Mouse (Mus musculus) forebrain, embryonic 12.5 days (tissue): ENCODE results near the gene Slc50a1. TPM values are rescaled to one million over a fixed set of nuclear protein-coding genes. Genes with fewer than 3 reads are reported as not detected.

ENCODE experiments used
- ATAC-seq: fragments of 200-750 bp; cut with Nextera tagmentation; 2 replicates; pipeline ENCODE4 v1.8.0; 2017; ENCODE audit warnings: moderate TSS enrichment; ENCODE audit not compliant: low FRiP score
- H3K27ac ChIP-seq: fragments of 300-500 bp; sonication (generic); 2 replicates; pipeline ENCODE4 v1.5.1; 2016; ENCODE audit warnings: mild to moderate bottlenecking
- H3K27me3 ChIP-seq: fragments of 300-500 bp; sonication (generic); 2 replicates; pipeline ENCODE4 v1.6.1; 2016; ENCODE audit warnings: mild to moderate bottlenecking
- H3K36me3 ChIP-seq: fragments of 300-500 bp; sonication (generic); replicated peaks from 2 replicates; pipeline ENCODE4 v1.6.1; 2016; ENCODE audit warnings: mild to moderate bottlenecking
- H3K4me1 ChIP-seq: fragments of 300-500 bp; sonication (generic); 2 replicates; pipeline ENCODE4 v1.6.1; 2016
- H3K4me2 ChIP-seq: fragments of 300-500 bp; sonication (generic); 2 replicates; pipeline ENCODE4 v1.6.1; 2016; ENCODE audit warnings: mild to moderate bottlenecking, moderate library complexity
- H3K4me3 ChIP-seq: fragments of 300-500 bp; sonication (generic); replicated peaks from 2 replicates; pipeline ENCODE4 v1.5.1; 2016; ENCODE audit warnings: mild to moderate bottlenecking
- H3K9ac ChIP-seq: fragments of 300-500 bp; sonication (generic); 2 replicates; pipeline ENCODE4 v1.6.1; 2016; ENCODE audit warnings: mild to moderate bottlenecking
- H3K9me3 ChIP-seq: fragments of 300-500 bp; sonication (generic); 2 replicates; pipeline ENCODE4 v1.6.1; 2016
- WGBS: fragments of 180-500 bp; shearing (Covaris S2); methylation state at CpG from one replicate; pipeline ENCODE4 v1.1.7; 2016; 5-methylcytosine and 5-hydroxymethylcytosine counted together
- microRNA counts: library from miRNA; unstranded; fragments of <30 nt; microRNA quantifications from one replicate; lab custom pipeline; 2017
- microRNA-seq: library from miRNA; unstranded; fragments of <30 nt; microRNA quantifications from one replicate; pipeline ENCODE4, GENCODE M21; 2017
- polyA plus RNA-seq: library from polyadenylated mRNA; unstranded; fragments of >200 nt; fragmentation: Nextera tagmentation; extraction: Ambion mirVana; gene quantifications from 2 replicates; pipeline ENCODE4 v1.2.1, GENCODE M21; 2016

The Slc50a1 gene
- polyA plus RNA-seq, 1 experiment from 2014 or later: 28.6 TPM

DNA sequence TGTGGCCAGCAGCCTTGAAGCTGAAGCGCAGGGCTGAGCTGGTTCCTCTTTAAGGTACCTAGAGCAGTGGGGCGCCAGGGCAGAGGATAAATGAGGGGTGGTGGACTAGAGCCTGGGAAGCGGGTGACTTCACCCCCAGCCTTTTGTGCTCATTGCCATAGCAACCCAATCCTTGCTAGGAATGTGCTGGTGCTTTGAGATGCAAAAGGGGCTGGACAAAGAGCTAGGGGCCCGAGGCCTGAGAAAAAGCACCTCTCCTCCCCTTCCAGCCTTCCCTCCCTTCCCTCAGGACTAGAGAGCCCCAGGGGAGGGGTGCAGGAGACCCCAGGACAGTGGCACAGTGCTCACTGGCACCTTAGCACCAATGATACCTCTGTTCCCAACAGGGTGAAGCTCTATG lies 44.5 kb downstream of the Slc50a1 start:
- 4% methylated on average over 4 of the region's 4 CpGs for WGBS
- H3K9me3 ChIP-seq: no peaks in the 10 kb centered on the region
- peak overlapping the region; percentile 95 for H3K4me2 ChIP-seq
- H3K4me3 ChIP-seq: peak overlapping the region; percentile 76
- H3K36me3 ChIP-seq: peaks cover 44% of the 10 kb centered on the region
- peaks cover 71% of the 10 kb centered on the region for H3K4me1 ChIP-seq
- ATAC-seq: peak; percentile 77
- peak overlapping the region; percentile 98 for H3K27ac ChIP-seq
- no peaks in the 10 kb centered on the region for H3K27me3 ChIP-seq
- peak overlapping the region; percentile 92 for H3K9ac ChIP-seq

DNA sequence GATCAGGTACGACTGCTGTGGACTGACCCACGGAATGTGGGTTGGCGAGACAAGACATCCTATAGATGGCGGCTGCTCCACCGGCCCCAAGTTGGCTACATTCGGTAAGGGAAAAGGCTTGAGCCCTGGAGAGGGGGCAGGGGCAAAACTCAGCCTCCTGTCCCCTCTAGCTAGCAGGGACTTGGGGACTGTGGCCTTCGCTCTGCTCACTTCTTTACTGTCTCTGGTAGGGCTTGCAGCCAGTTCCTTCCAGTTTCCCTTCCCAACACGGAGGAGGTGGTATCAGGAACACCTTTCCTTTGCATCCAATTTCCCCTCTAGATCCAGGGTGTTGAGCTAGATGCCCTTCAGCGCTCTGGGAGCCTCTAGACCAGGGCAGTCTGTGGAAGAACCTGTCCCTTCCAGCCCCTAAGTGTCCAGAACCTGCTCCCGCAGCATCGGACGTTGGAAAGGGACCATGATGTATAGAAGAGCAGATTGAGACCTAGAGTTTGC lies 45.0 kb downstream of the Slc50a1 start:
- WGBS: 11% methylated on average over 12 of the region's 12 CpGs
- Histone ChIP-seq H3K27ac (peak overlapping the region; percentile 98), H3K4me1 (peaks cover 73% of the 10 kb centered on the region), H3K9me3 (no peaks in the 10 kb centered on the region), H3K36me3 (peaks cover 45% of the 10 kb centered on the region), H3K4me3 (peak overlapping the region; percentile 76), H3K27me3 (no peaks in the 10 kb centered on the region), H3K9ac (peak overlapping the region; percentile 92), H3K4me2 (peak overlapping the region; percentile 95)
- no peak for ATAC-seq

DNA sequence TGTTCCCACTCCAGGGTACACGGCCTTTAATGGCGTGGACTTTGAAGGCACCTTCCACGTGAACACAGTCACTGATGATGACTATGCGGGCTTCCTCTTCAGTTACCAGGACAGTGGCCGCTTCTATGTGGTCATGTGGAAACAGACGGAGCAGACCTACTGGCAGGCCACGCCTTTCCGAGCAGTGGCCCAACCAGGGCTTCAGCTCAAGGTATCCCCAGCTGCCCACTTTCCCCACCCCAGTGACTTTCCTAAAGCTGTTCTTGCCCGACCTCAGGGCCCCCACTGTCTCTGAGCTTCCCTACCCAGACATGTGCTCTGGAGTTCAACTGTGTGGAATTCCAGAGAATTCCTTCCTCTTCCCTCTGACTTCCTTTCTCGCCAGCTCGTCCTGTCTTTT lies 45.6 kb downstream of the Slc50a1 start:
- Histone ChIP-seq H3K36me3 (peaks cover 49% of the 10 kb centered on the region), H3K27me3 (no peaks in the 10 kb centered on the region), H3K9ac (peak overlapping the region; percentile 92), H3K4me1 (peaks cover 76% of the 10 kb centered on the region), H3K9me3 (no peaks in the 10 kb centered on the region), H3K27ac (peak overlapping the region; percentile 98), H3K4me3 (peak overlapping the region; percentile 76), H3K4me2 (peak overlapping the region; percentile 95)
- ATAC-seq: no peak
- WGBS: 30% methylated on average over 11 of the region's 11 CpGs

DNA sequence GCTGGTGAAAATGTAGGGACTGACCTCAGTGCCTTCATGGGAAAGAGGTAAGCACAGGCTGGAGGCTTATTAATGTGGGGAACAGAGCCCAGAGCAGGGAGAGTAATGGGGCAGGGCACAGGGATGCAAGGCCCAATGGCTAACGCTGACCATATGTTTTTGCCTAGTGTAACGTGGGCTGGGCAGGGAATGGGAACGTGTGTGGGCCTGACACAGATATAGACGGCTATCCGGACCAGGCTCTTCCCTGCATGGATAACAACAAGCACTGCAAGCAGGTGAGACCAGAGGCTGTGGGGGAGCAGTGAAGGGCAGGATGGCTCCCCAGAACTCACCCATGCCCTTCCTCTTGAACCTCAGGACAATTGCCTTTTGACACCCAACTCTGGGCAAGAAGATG lies 49.2 kb downstream of the Slc50a1 start:
- H3K9ac ChIP-seq: no peak overlapping the region
- no peak overlapping the region for H3K4me2 ChIP-seq
- peaks cover 84% of the 10 kb centered on the region for H3K4me1 ChIP-seq
- H3K36me3 ChIP-seq: peaks cover 61% of the 10 kb centered on the region
- no peaks in the 10 kb centered on the region for H3K27me3 ChIP-seq
- no peaks in the 10 kb centered on the region for H3K9me3 ChIP-seq
- H3K27ac ChIP-seq: peak overlapping the region; percentile 50; the same call in 1 of the 2 replicates
- no peak for ATAC-seq
- 63% methylated on average over 5 of the region's 5 CpGs for WGBS
- H3K4me3 ChIP-seq: no peak overlapping the region

DNA sequence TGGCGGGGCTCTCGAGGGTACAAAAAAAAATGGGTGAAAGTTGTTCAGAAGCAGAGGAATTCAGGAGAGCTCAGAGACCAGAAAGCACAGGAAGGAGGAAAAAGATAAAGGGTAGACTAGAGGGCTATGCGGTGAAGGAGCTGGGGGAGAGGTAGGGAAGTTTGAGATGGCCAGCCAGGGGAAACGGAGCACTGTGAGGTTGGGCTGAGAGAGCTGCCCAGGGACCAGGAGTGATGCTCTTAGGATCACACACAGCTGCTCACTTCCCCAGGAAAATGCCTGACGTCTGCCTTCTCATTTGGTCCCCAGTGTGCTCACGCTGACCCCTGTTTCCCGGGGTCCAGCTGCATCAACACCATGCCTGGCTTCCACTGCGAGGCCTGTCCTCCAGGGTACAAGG lies 50.8 kb downstream of the Slc50a1 start:
- 0 out of 2 replicates have a peak overlapping the region, but pooled peaks have one; percentile 18 for H3K9ac ChIP-seq
- H3K4me1 ChIP-seq: peaks cover 84% of the 10 kb centered on the region
- H3K4me2 ChIP-seq: no peak overlapping the region
- ATAC-seq: no peak
- H3K27ac ChIP-seq: peak overlapping the region; percentile 57
- H3K4me3 ChIP-seq: no peak overlapping the region
- H3K9me3 ChIP-seq: no peaks in the 10 kb centered on the region
- WGBS: 45% methylated on average over 8 of the region's 8 CpGs
- H3K36me3 ChIP-seq: peaks cover 51% of the 10 kb centered on the region
- H3K27me3 ChIP-seq: no peaks in the 10 kb centered on the region

DNA sequence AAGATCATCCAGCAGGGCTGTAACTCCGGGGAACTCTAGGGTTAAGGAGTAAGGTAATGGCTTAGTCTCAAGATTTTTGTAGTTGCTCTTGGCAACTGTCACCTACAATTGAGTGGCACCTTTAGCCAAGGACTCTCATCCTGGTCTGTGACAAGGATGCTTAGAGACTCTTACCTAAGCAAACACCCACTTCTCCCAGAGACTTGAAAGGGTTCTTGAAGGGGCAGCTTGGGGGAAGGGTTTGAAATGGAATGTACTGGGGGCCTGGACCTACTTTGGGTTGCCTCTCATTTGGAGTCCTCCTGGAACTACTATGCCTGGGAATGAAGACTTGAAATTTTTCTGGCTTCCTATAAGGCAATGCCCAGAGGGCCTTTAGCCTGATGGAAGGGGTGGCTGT lies 52.1 kb downstream of the Slc50a1 start:
- H3K9me3 ChIP-seq: no peaks in the 10 kb centered on the region
- no peak for ATAC-seq
- H3K4me3 ChIP-seq: no peak overlapping the region
- peaks cover 40% of the 10 kb centered on the region for H3K36me3 ChIP-seq
- H3K4me2 ChIP-seq: no peak overlapping the region
- H3K27me3 ChIP-seq: no peaks in the 10 kb centered on the region
- H3K27ac ChIP-seq: peak overlapping the region; percentile 37
- WGBS: 84% methylated on average over 1 of the region's 1 CpGs
- H3K4me1 ChIP-seq: peaks cover 75% of the 10 kb centered on the region
- peak overlapping the region; percentile 17; the same call in 1 of the 2 replicates for H3K9ac ChIP-seq

MicroRNAs encoded within 50 kb of the gene (microRNA counts, 519-probe panel; counts per million panel counts)
- microRNA mmu-miR-92b (lab: Ali Mortazavi, UCI): 3,316 counts per million, percentile 29 among the panel's probes with 10 or more counts

Small RNA genes within 50 kb of the gene (microRNA-seq; reads per million reads assigned to microRNA genes)
- 21,153 reads per million, percentile 97 among the genes with 10 or more reads in this experiment for gene Mir92b

Other genes starting within 250 kb of the Slc50a1 start
- 36.0 and 40.0 TPM in 2 replicates for gene Rusc1, start 177.3 kb downstream of the Slc50a1 start, polyA plus RNA-seq
- 0.12 TPM in 1 of 2 replicates, not detected in the other for gene Gm43738, start 169.5 kb downstream of the Slc50a1 start, polyA plus RNA-seq
- gene Fdps, start 168.6 kb downstream of the Slc50a1 start, polyA plus RNA-seq: 292 and 322 TPM in 2 replicates
- gene Pklr, start 134.4 kb downstream of the Slc50a1 start, polyA plus RNA-seq: 0.09 and 0.22 TPM in 2 replicates
- gene Hcn3, start 110.4 kb downstream of the Slc50a1 start, polyA plus RNA-seq: 11.2 and 15.1 TPM in 2 replicates
- 41.1 and 42.5 TPM in 2 replicates for gene Clk2, start 105.8 kb downstream of the Slc50a1 start, polyA plus RNA-seq
- 89.7 and 94.4 TPM in 2 replicates for gene Scamp3, start 93.1 kb downstream of the Slc50a1 start, polyA plus RNA-seq
- gene Fam189b, start 87.4 kb downstream of the Slc50a1 start, polyA plus RNA-seq: 25.6 and 26.3 TPM in 2 replicates
- 34.3 and 37.4 TPM in 2 replicates for gene Gba, start 67.6 kb downstream of the Slc50a1 start, polyA plus RNA-seq
- gene Thbs3, start 55.4 kb downstream of the Slc50a1 start, polyA plus RNA-seq: 95.1 and 97.9 TPM in 2 replicates
- 185 and 194 TPM in 2 replicates for gene Mtx1, start 43.5 kb downstream of the Slc50a1 start, polyA plus RNA-seq
- gene Muc1, start 41.5 kb downstream of the Slc50a1 start, polyA plus RNA-seq: 3.8 and 4.7 TPM in 2 replicates
- 249 and 252 TPM in 2 replicates for gene Krtcap2, start 24.6 kb downstream of the Slc50a1 start, polyA plus RNA-seq
- 25.1 and 26.6 TPM in 2 replicates for gene Trim46, start 24.3 kb downstream of the Slc50a1 start, polyA plus RNA-seq
- gene Dpm3, start 11.2 kb downstream of the Slc50a1 start, polyA plus RNA-seq: 79.1 and 84.3 TPM in 2 replicates
- 9.7 and 12.6 TPM in 2 replicates for gene Efna1, start 10.6 kb upstream of the Slc50a1 start, polyA plus RNA-seq
- 11.9 and 14.9 TPM in 2 replicates for gene Efna3, start 52.4 kb upstream of the Slc50a1 start, polyA plus RNA-seq
- gene Efna4, start 67.5 kb upstream of the Slc50a1 start, polyA plus RNA-seq: 17.1 and 20.0 TPM in 2 replicates
- 22.7 and 28.2 TPM in 2 replicates for gene Adam15, start 79.4 kb upstream of the Slc50a1 start, polyA plus RNA-seq
- 0.13 and 0.22 TPM in 2 replicates for gene Dcst2, start 91.4 kb upstream of the Slc50a1 start, polyA plus RNA-seq
- 0.36 and 0.54 TPM in 2 replicates for gene Dcst1, start 94.7 kb upstream of the Slc50a1 start, polyA plus RNA-seq
- 0.45 and 0.62 TPM in 2 replicates for gene Zbtb7b, start 124.2 kb upstream of the Slc50a1 start, polyA plus RNA-seq
- 0.24 and 2.0 TPM in 2 replicates for gene Lenep, start 132.2 kb upstream of the Slc50a1 start, polyA plus RNA-seq
- 32.2 and 33.1 TPM in 2 replicates for gene Flad1, start 141.3 kb upstream of the Slc50a1 start, polyA plus RNA-seq
- gene Cks1b, start 147.8 kb upstream of the Slc50a1 start, polyA plus RNA-seq: 363 and 395 TPM in 2 replicates
- gene Shc1, start 147.9 kb upstream of the Slc50a1 start, polyA plus RNA-seq: 28.4 and 30.9 TPM in 2 replicates
- gene Pygo2, start 159.6 kb upstream of the Slc50a1 start, polyA plus RNA-seq: 47.2 and 48.8 TPM in 2 replicates
- gene Pbxip1, start 166.1 kb upstream of the Slc50a1 start, polyA plus RNA-seq: 14.4 and 14.7 TPM in 2 replicates
- gene Pmvk, start 184.0 kb upstream of the Slc50a1 start, polyA plus RNA-seq: 65.6 and 66.1 TPM in 2 replicates
- 2.0 and 2.3 TPM in 2 replicates for gene Kcnn3, start 249.6 kb upstream of the Slc50a1 start, polyA plus RNA-seq